Mouse (Mus musculus): Measurements from ENCODE around the gene Klrb1a. TPM values are rescaled to one million over a fixed set of nuclear protein-coding genes. Genes with fewer than 3 reads are reported as not detected.

The Klrb1a gene
- polyA plus RNA-seq (2012; rRNA removed): not detected in 2 replicates

DNA sequence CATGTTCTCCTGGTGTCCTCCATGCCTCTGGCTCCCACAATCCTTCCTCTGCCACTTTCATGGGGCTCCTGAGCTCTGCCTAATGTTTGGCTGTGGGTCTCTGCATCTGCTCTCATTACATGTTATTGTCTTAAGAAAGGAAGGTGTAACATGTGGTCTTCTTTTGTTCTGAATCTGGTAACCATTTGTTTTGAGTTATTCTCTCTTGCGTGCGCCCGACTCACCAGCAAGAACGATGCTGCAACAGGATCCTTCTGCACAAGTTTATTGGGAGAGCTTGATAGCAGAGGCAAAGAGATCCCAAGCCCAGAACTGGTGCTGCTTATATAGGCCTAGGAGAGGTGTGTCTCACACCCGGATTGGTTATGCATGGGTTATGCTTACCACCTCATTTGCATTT is at the start of gene Klrb1a:
Klrb1a (minus strand) TSS at position 101 of the 400 bp plus-strand sequence.

GRCm38 (mm10) chr6:128662206-128662605 is 38.9 kb upstream of the Klrb1a start, which contains the start of gene Clec2h:
Gene Clec2h, plus strand, starts transcription at chr6:128662385.

GRCm38 (mm10) chr6:128581508-128581907 is 41.8 kb downstream of the Klrb1a start, which contains the start of gene A2ml1:
Gene A2ml1, minus strand, starts transcription at chr6:128581608.

Other genes starting within 250 kb of the Klrb1a start
- 1.0 and 1.8 TPM in 2 replicates for gene Tex52, start 248.1 kb downstream of the Klrb1a start, polyA plus RNA-seq (2012; rRNA removed)
- not detected in 2 replicates for gene Gm44596, start 248.0 kb downstream of the Klrb1a start, polyA plus RNA-seq (2012; rRNA removed)
- gene Nrip2, start 224.2 kb downstream of the Klrb1a start, polyA plus RNA-seq (2012; rRNA removed): 5.3 and 7.5 TPM in 2 replicates
- 34.6 and 38.2 TPM in 2 replicates for gene Itfg2, start 198.6 kb downstream of the Klrb1a start, polyA plus RNA-seq (2012; rRNA removed)
- 258 and 290 TPM in 2 replicates for gene Fkbp4, start 184.9 kb downstream of the Klrb1a start, polyA plus RNA-seq (2012; rRNA removed)
- 0.08 TPM in 1 of 2 replicates, not detected in the other for gene Pzp, start 96.8 kb downstream of the Klrb1a start, polyA plus RNA-seq (2012; rRNA removed)
- 0.93 and 1.3 TPM in 2 replicates for gene A2ml1, start 41.9 kb downstream of the Klrb1a start, polyA plus RNA-seq (2012; rRNA removed)
- not detected in 2 replicates for gene Clec2h, start 38.9 kb upstream of the Klrb1a start, polyA plus RNA-seq (2012; rRNA removed)
- gene Klrb1, start 99.5 kb upstream of the Klrb1a start, polyA plus RNA-seq (2012; rRNA removed): 0.16 and 0.23 TPM in 2 replicates
- 0.07 and 0.08 TPM in 2 replicates for gene Klrb1c, start 165.7 kb upstream of the Klrb1a start, polyA plus RNA-seq (2012; rRNA removed)
- gene Gm44511, start 202.8 kb upstream of the Klrb1a start, polyA plus RNA-seq (2012; rRNA removed): not detected in 2 replicates
- 0.06 and 0.11 TPM in 2 replicates for gene Klrb1b, start 202.8 kb upstream of the Klrb1a start, polyA plus RNA-seq (2012; rRNA removed)